23 mouse cellular contexts compared by ENCODE assay signal in genomic region chr13:114531780-114532179, GRCm38 (mm10).
DNase-seq lines count a peak whose midpoint lies in the region; ATAC-seq lines count a peak whose summit lies in the region.
"Had no signal": no experiment of that assay in that cellular context is flagged by ENCODE, and none has a peak within 500 bp of the region (broad histone marks: within the 10 kb centered on the region; RNA-seq: fewer than 3 reads in every experiment).

No protein-coding gene starts in this region.

- H3K4me2 ChIP-seq in hindbrain, embryonic 12.5 days (replicated peaks): no peak overlapping the region
- peak overlapping the region; percentile 28; the same call in 1 of the 2 replicates for H3K4me2 ChIP-seq in forebrain, embryonic 16.5 days (ENCODE audit: low read length)
- H3K4me2 ChIP-seq in midbrain, embryonic 14.5 days (ENCODE audit: low read length): no peak overlapping the region; the same call in 1 of the 2 replicates
- H3K4me2 ChIP-seq: heart, embryonic 13.5 days had no signal

- WGBS in hindbrain, embryonic 10.5 days: 60% methylated on average over 5 of the region's 5 CpGs
- 47% methylated on average over 5 of the region's 5 CpGs for WGBS in hindbrain, embryonic 12.5 days
- WGBS in forebrain, embryonic 10.5 days: 64% methylated on average over 5 of the region's 5 CpGs
- WGBS in forebrain, embryonic 16.5 days: 11% methylated on average over 5 of the region's 5 CpGs
- 39% methylated on average over 5 of the region's 5 CpGs for WGBS in midbrain, embryonic 14.5 days

- DNase-seq in hindbrain, embryonic 10.5 days (ENCODE audit: low spot score): no peak
- DNase-seq in forebrain, embryonic 10.5 days (ENCODE audit: extremely low spot score, low spot score): no peak
- peak; percentile 39 for DNase-seq in midbrain, embryonic 14.5 days
- no peak for DNase-seq in right cerebral cortex, postnatal 25 days
- no peak for DNase-seq in gastrocnemius, postnatal 25 days
- no peak for DNase-seq in MN1 (ENCODE audit: low spot score)
- DNase-seq: adrenal gland, postnatal 25 days; cerebellum, adult 11-12 months; cerebellum, postnatal 14 days; heart, adult 18-20 months; kidney, adult 8-10 months; kidney, postnatal 14 days; liver, postnatal 0 days; lung, postnatal 14 days; right cerebral cortex, adult 18-20 months; spleen, adult 18-20 months; thymus, postnatal 36 days had no signal

- ATAC-seq in hindbrain, embryonic 12.5 days (ENCODE audit: low FRiP score): no peak
- no peak for ATAC-seq in forebrain, embryonic 16.5 days
- ATAC-seq in midbrain, embryonic 14.5 days (ENCODE audit: low FRiP score, low TSS enrichment): no peak
- ATAC-seq: liver, postnatal 0 days had no signal

- no peaks in the 10 kb centered on the region for H3K36me3 ChIP-seq in hindbrain, embryonic 10.5 days
- H3K36me3 ChIP-seq in hindbrain, embryonic 12.5 days: no peaks in the 10 kb centered on the region
- H3K36me3 ChIP-seq in forebrain, embryonic 10.5 days (replicated peaks): no peaks in the 10 kb centered on the region
- no peaks in the 10 kb centered on the region for H3K36me3 ChIP-seq in forebrain, embryonic 16.5 days (ENCODE audit: control insufficient read depth, insufficient read depth)
- no peaks in the 10 kb centered on the region for H3K36me3 ChIP-seq in midbrain, embryonic 14.5 days (ENCODE audit: control insufficient read depth, insufficient read depth, low read length)
- H3K36me3 ChIP-seq: embryonic facial prominence, embryonic 10.5 days; G1E; heart, embryonic 13.5 days; limb, embryonic 10.5 days had no signal

- no peak overlapping the region for H3K4me3 ChIP-seq in hindbrain, embryonic 10.5 days
- no peak overlapping the region for H3K4me3 ChIP-seq in hindbrain, embryonic 12.5 days
- H3K4me3 ChIP-seq in forebrain, embryonic 10.5 days: no peak overlapping the region
- H3K4me3 ChIP-seq in forebrain, embryonic 16.5 days (replicated peaks; ENCODE audit: low read length): 0 out of 2 replicates have a peak overlapping the region, but pooled peaks have one; percentile 2
- H3K4me3 ChIP-seq in midbrain, embryonic 14.5 days (replicated peaks; ENCODE audit: low read depth, low read length): no peak overlapping the region
- H3K4me3 ChIP-seq: embryonic facial prominence, embryonic 10.5 days; heart, embryonic 13.5 days; limb, embryonic 10.5 days had no signal

- peaks cover 29% of the 10 kb centered on the region for H3K4me1 ChIP-seq in hindbrain, embryonic 10.5 days (replicated peaks)
- 0 out of 2 replicates have a peak, but pooled peaks cover 5% of the 10 kb centered on the region for H3K4me1 ChIP-seq in hindbrain, embryonic 12.5 days
- peaks cover 27% of the 10 kb centered on the region for H3K4me1 ChIP-seq in forebrain, embryonic 10.5 days
- peaks cover 4% of the 10 kb centered on the region; the same call in 1 of the 2 replicates for H3K4me1 ChIP-seq in forebrain, embryonic 16.5 days (replicated peaks; ENCODE audit: control insufficient read depth, insufficient read depth, low read length)
- peaks cover 5% of the 10 kb centered on the region; the same call in 1 of the 2 replicates for H3K4me1 ChIP-seq in midbrain, embryonic 14.5 days (ENCODE audit: control insufficient read depth, insufficient read depth, low read length)
- H3K4me1 ChIP-seq: heart, embryonic 13.5 days had no signal

- H3K27ac ChIP-seq in hindbrain, embryonic 10.5 days: peak overlapping the region; percentile 50; the same call in 1 of the 2 replicates
- H3K27ac ChIP-seq in hindbrain, embryonic 12.5 days: no peak overlapping the region
- H3K27ac ChIP-seq in forebrain, embryonic 10.5 days: peak overlapping the region; percentile 15; the same call in 1 of the 2 replicates
- H3K27ac ChIP-seq in forebrain, embryonic 16.5 days (ENCODE audit: low read length): no peak overlapping the region
- H3K27ac ChIP-seq in midbrain, embryonic 14.5 days (replicated peaks; ENCODE audit: low read depth, low read length): no peak overlapping the region
- H3K27ac ChIP-seq: embryonic facial prominence, embryonic 10.5 days; heart, embryonic 13.5 days; limb, embryonic 10.5 days had no signal

- H3K9me3 ChIP-seq in hindbrain, embryonic 10.5 days: no peaks in the 10 kb centered on the region
- H3K9me3 ChIP-seq in hindbrain, embryonic 12.5 days (replicated peaks): no peaks in the 10 kb centered on the region
- no peaks in the 10 kb centered on the region for H3K9me3 ChIP-seq in forebrain, embryonic 10.5 days
- H3K9me3 ChIP-seq in forebrain, embryonic 16.5 days (ENCODE audit: control insufficient read depth, low read length): no peaks in the 10 kb centered on the region
- no peaks in the 10 kb centered on the region for H3K9me3 ChIP-seq in midbrain, embryonic 14.5 days (ENCODE audit: control insufficient read depth, low read length)
- H3K9me3 ChIP-seq: embryonic facial prominence, embryonic 10.5 days; G1E; heart, embryonic 13.5 days; limb, embryonic 10.5 days had no signal

- no peaks in the 10 kb centered on the region for H3K27me3 ChIP-seq in hindbrain, embryonic 10.5 days (ENCODE audit: insufficient read depth, poor library complexity, severe bottlenecking)
- H3K27me3 ChIP-seq in hindbrain, embryonic 12.5 days: peaks cover 4% of the 10 kb centered on the region; the same call in 1 of the 2 replicates
- no peaks in the 10 kb centered on the region; the same call in 1 of the 2 replicates for H3K27me3 ChIP-seq in forebrain, embryonic 10.5 days (ENCODE audit: poor library complexity, severe bottlenecking)
- H3K27me3 ChIP-seq in forebrain, embryonic 16.5 days (replicated peaks; ENCODE audit: control insufficient read depth, insufficient read depth, low read length): no peaks in the 10 kb centered on the region
- H3K27me3 ChIP-seq in midbrain, embryonic 14.5 days (ENCODE audit: control insufficient read depth, insufficient read depth, low read length): no peaks in the 10 kb centered on the region
- H3K27me3 ChIP-seq: heart, embryonic 13.5 days had no signal

- no peak overlapping the region for H3K9ac ChIP-seq in hindbrain, embryonic 12.5 days
- H3K9ac ChIP-seq in forebrain, embryonic 16.5 days (replicated peaks; ENCODE audit: low read depth, low read length): no peak overlapping the region
- no peak overlapping the region for H3K9ac ChIP-seq in midbrain, embryonic 14.5 days (replicated peaks; ENCODE audit: low read length)
- H3K9ac ChIP-seq: heart, embryonic 13.5 days; liver, postnatal 0 days had no signal

Comparison
In these comparisons a context has a peak if more than half of its experiments do, and no peak if none do; other contexts are left out.
1. H3K27ac ChIP-seq: peak in hindbrain, embryonic 10.5 days (single experiment) and forebrain, embryonic 10.5 days (single experiment); none in hindbrain, embryonic 12.5 days (single experiment), forebrain, embryonic 16.5 days (single experiment) and midbrain, embryonic 14.5 days (single experiment).